In the genomic region with DNA sequence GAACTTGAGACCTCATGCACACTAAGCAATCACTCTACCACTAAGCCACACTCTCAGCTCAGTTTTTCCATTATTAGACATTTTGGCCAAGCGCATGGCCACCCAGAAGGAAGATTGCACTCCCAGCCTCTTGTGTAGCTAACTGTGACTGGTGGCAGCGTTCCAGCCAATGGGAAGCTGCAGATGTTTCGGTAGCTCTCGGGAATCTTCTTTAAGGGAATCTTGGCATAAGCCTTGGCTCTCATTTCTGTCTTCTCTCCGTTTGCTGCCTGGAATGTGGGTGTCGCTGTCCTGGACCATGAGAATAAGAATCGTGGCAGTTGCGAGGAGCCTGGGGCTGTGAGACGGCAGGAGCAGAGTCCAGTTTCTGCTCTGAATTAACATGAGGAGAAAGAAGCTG, we compare ENCODE assay signal across 11 mouse cellular contexts. TPM values are rescaled to one million over a fixed set of nuclear protein-coding genes. Genes with fewer than 3 reads are reported as not detected.
DNase-seq lines count a peak whose midpoint lies in the region; ATAC-seq and TF ChIP-seq lines count a peak whose summit lies in the region.
"Had no signal": no experiment of that assay in that cellular context is flagged by ENCODE, and none has a peak within 500 bp of the region (broad histone marks: within the 10 kb centered on the region; RNA-seq: fewer than 3 reads in every experiment).

No protein-coding gene starts in this region.

- H3K4me2 ChIP-seq in heart, postnatal 0 days (ENCODE audit: low read depth, low read length) = no peak overlapping the region
- no peak overlapping the region for H3K4me2 ChIP-seq in midbrain, embryonic 16.5 days (ENCODE audit: low read length)
- peak overlapping the region; percentile 13; the same call in 1 of the 2 replicates for H3K4me2 ChIP-seq in intestine, embryonic 14.5 days (ENCODE audit: low read length)
- H3K4me2 ChIP-seq: neural tube, embryonic 12.5 days had no signal

- 48% methylated on average over 9 of the region's 9 CpGs for WGBS in heart, postnatal 0 days
- 62% methylated on average over 9 of the region's 9 CpGs for WGBS in midbrain, embryonic 10.5 days
- 56% methylated on average over 9 of the region's 9 CpGs for WGBS in midbrain, embryonic 16.5 days
- 37% methylated on average over 9 of the region's 9 CpGs for WGBS in intestine, embryonic 14.5 days

- H3K4me1 ChIP-seq in heart, postnatal 0 days (ENCODE audit: control insufficient read depth, insufficient read depth) = no peaks in the 10 kb centered on the region
- peaks cover 36% of the 10 kb centered on the region for H3K4me1 ChIP-seq in midbrain, embryonic 10.5 days
- H3K4me1 ChIP-seq in midbrain, embryonic 16.5 days (ENCODE audit: control insufficient read depth, insufficient read depth, low read length) = no peaks in the 10 kb centered on the region
- H3K4me1 ChIP-seq in intestine, embryonic 14.5 days (replicated peaks; ENCODE audit: control insufficient read depth, insufficient read depth, low read length) = peaks cover 13% of the 10 kb centered on the region

- no peak for TF ChIP-seq CTCF in heart, postnatal 0 days (IDR thresholded peaks at IDR 0.05; ENCODE audit: low read depth)

- no peak overlapping the region for H3K4me3 ChIP-seq in heart, postnatal 0 days (ENCODE audit: low read depth, low read length)
- H3K4me3 ChIP-seq in midbrain, embryonic 10.5 days = no peak overlapping the region
- H3K4me3 ChIP-seq in midbrain, embryonic 16.5 days (ENCODE audit: low read depth, low read length) = no peak overlapping the region
- H3K4me3 ChIP-seq in intestine, embryonic 14.5 days (ENCODE audit: low read depth, low read length) = no peak overlapping the region
- H3K4me3 ChIP-seq: neural tube, embryonic 12.5 days had no signal

- H3K36me3 ChIP-seq in heart, postnatal 0 days (replicated peaks; ENCODE audit: control insufficient read depth, insufficient read depth, low read length) = no peaks in the 10 kb centered on the region
- no peaks in the 10 kb centered on the region for H3K36me3 ChIP-seq in midbrain, embryonic 10.5 days
- H3K36me3 ChIP-seq in midbrain, embryonic 16.5 days (ENCODE audit: control insufficient read depth, insufficient read depth, low read length) = no peaks in the 10 kb centered on the region
- no peaks in the 10 kb centered on the region for H3K36me3 ChIP-seq in intestine, embryonic 14.5 days (ENCODE audit: control insufficient read depth, insufficient read depth, low read length)
- H3K36me3 ChIP-seq: neural tube, embryonic 12.5 days had no signal

- H3K9me3 ChIP-seq in heart, postnatal 0 days (replicated peaks; ENCODE audit: control insufficient read depth, low read length) = no peaks in the 10 kb centered on the region
- H3K9me3 ChIP-seq in midbrain, embryonic 10.5 days (replicated peaks) = no peaks in the 10 kb centered on the region
- no peaks in the 10 kb centered on the region for H3K9me3 ChIP-seq in midbrain, embryonic 16.5 days (replicated peaks; ENCODE audit: control insufficient read depth, low read length, poor library complexity, severe bottlenecking)
- H3K9me3 ChIP-seq in intestine, embryonic 14.5 days (ENCODE audit: control insufficient read depth, low read length) = no peaks in the 10 kb centered on the region
- H3K9me3 ChIP-seq: neural tube, embryonic 12.5 days had no signal

- H3K9ac ChIP-seq in heart, postnatal 0 days (replicated peaks; ENCODE audit: low read depth, low read length) = no peak overlapping the region
- no peak overlapping the region for H3K9ac ChIP-seq in midbrain, embryonic 16.5 days (ENCODE audit: low read depth, low read length)
- H3K9ac ChIP-seq in intestine, embryonic 14.5 days (ENCODE audit: low read length) = no peak overlapping the region
- H3K9ac ChIP-seq: neural tube, embryonic 12.5 days had no signal

- peak; percentile 44 for DNase-seq in heart, postnatal 0 days (ENCODE audit: low spot score)
- no peak for DNase-seq in heart, adult 8-10 months (ENCODE audit: low spot score)
- no peak for DNase-seq in midbrain, embryonic 10.5 days (ENCODE audit: low spot score)
- no peak for DNase-seq in intestine, embryonic 14.5 days (ENCODE audit: low spot score)
- DNase-seq in right cerebral cortex, postnatal 10 days (ENCODE audit: low spot score in 2 of 2) = peak; percentile 53 to 54
- DNase-seq in cerebellum, postnatal 4 days (ENCODE audit: low spot score in 2 of 2) = no peak
- DNase-seq: cerebellum, adult 2 months had no signal

- no peaks in the 10 kb centered on the region for H3K27me3 ChIP-seq in heart, postnatal 0 days (ENCODE audit: control insufficient read depth, insufficient read depth, low read length)
- peaks cover 14% of the 10 kb centered on the region for H3K27me3 ChIP-seq in midbrain, embryonic 10.5 days (ENCODE audit: low read depth, poor library complexity, severe bottlenecking)
- H3K27me3 ChIP-seq in midbrain, embryonic 16.5 days (ENCODE audit: control insufficient read depth, insufficient read depth, low read depth, low read length) = no peaks in the 10 kb centered on the region
- H3K27me3 ChIP-seq in intestine, embryonic 14.5 days (replicated peaks; ENCODE audit: control insufficient read depth, insufficient read depth, low read length) = no peaks in the 10 kb centered on the region
- H3K27me3 ChIP-seq: CH12.LX had no signal

- ATAC-seq in heart, postnatal 0 days (ENCODE audit: insufficient read depth, low read depth) = no peak
- no peak for ATAC-seq in midbrain, embryonic 16.5 days
- no peak; the same call in 1 of the 2 replicates for ATAC-seq in intestine, embryonic 14.5 days (replicated peaks; ENCODE audit: low FRiP score, low TSS enrichment, low read depth)
- no peak for ATAC-seq in inflammation-experienced regulatory T-cells, adult 6 months

- 0 out of 2 replicates have a peak overlapping the region, but pooled peaks have one; percentile 22 for H3K27ac ChIP-seq in heart, postnatal 0 days (ENCODE audit: low read depth)
- H3K27ac ChIP-seq in midbrain, embryonic 10.5 days (replicated peaks) = peak overlapping the region; percentile 66; the same call in 1 of the 2 replicates
- no peak overlapping the region for H3K27ac ChIP-seq in midbrain, embryonic 16.5 days (ENCODE audit: low read length)
- H3K27ac ChIP-seq in intestine, embryonic 14.5 days (ENCODE audit: low read depth) = peak overlapping the region; percentile 67; the same call in 1 of the 2 replicates
- H3K27ac ChIP-seq: neural tube, embryonic 12.5 days had no signal

- TF ChIP-seq EP300 in heart, postnatal 0 days (IDR thresholded peaks at IDR 0.05; ENCODE audit: low read depth) = no peak

RNA-seq across cellular contexts. Expression of a gene that starts 28.3 kb away (rescaled TPM):
- 64.6 and 68.2 TPM in 2 replicates for total RNA-seq in heart, postnatal 0 days (2014; rRNA removed; ENCODE audit: low replicate concordance)
- 6.2 and 6.7 TPM in 2 replicates for polyA plus RNA-seq in heart, postnatal 0 days (2015; fragmentation: Nextera tagmentation; extraction: Ambion mirVana)
- 1 to 10 TPM; 1.7 to 2.2 (median 1.9) TPM for total RNA-seq in heart, adult 8-10 months (2022)
- 10.6 and 12.9 TPM in 2 replicates for polyA plus RNA-seq in midbrain, embryonic 10.5 days (2016; fragmentation: Nextera tagmentation; extraction: Ambion mirVana)
- polyA plus RNA-seq in midbrain, embryonic 16.5 days (2015; fragmentation: Nextera tagmentation; extraction: Ambion mirVana) = 2.4 and 2.9 TPM in 2 replicates
- 31.7 and 34.1 TPM in 2 replicates for polyA plus RNA-seq in intestine, embryonic 14.5 days (2014; fragmentation: Nextera tagmentation; extraction: Ambion mirVana)
- not detected for polyA plus RNA-seq in inflammation-experienced regulatory T-cells, adult 6 months (2017; shearing (Covaris generic))

Comparison
In these comparisons a context has a peak if more than half of its experiments do, and no peak if none do; other contexts are left out.
1. DNase-seq: peak in heart, postnatal 0 days (single experiment) and right cerebral cortex, postnatal 10 days (2 of 2); none in heart, adult 8-10 months (single experiment), midbrain, embryonic 10.5 days (single experiment), intestine, embryonic 14.5 days (single experiment) and cerebellum, postnatal 4 days (0 of 2).